Mouse (Mus musculus) myocyte (in vitro differentiated cells): ENCODE data around the gene Zfp184. TPM values are rescaled to one million over a fixed set of nuclear protein-coding genes. Genes with fewer than 3 reads are reported as not detected.

Experiments
- H3K27me3 ChIP-seq: one replicate; pipeline ENCODE4 v1.6.1; 2011; ENCODE audit not compliant: control insufficient read depth, insufficient read depth, insufficient read length
- H3K36me3 ChIP-seq: one replicate; pipeline ENCODE4 v1.6.1; 2011; ENCODE audit not compliant: control insufficient read depth, insufficient read depth
- H3K4me2 ChIP-seq: one replicate; pipeline ENCODE4 v1.6.1; 2011; ENCODE audit warnings: low read depth, control low read depth
- H3K4me3 ChIP-seq: one replicate; pipeline ENCODE4 v1.5.1; 2011; ENCODE audit warnings: mild to moderate bottlenecking, control low read depth, moderate library complexity
- H3K79me2 ChIP-seq: one replicate; pipeline ENCODE4 v1.6.1; 2011; ENCODE audit not compliant: control insufficient read depth, insufficient read depth
- H3ac ChIP-seq: one replicate; pipeline ENCODE4 v1.6.1; 2011; ENCODE audit not compliant: control insufficient read depth, insufficient read length
- CEBPB ChIP-seq: IDR thresholded peaks from 2 replicates; pipeline ENCODE4 v1.6.1; 2011; ENCODE audit warnings: mild to moderate bottlenecking, moderate library complexity; ENCODE audit not compliant: poor library complexity, insufficient read depth, severe bottlenecking
- E2F4 ChIP-seq: IDR thresholded peaks from one replicate; pipeline ENCODE4 v1.6.1; 2011; ENCODE audit warnings: mild to moderate bottlenecking, control low read depth, moderate library complexity; ENCODE audit not compliant: insufficient read depth
- MAX ChIP-seq: IDR thresholded peaks from one replicate; pipeline ENCODE4 v1.6.1; 2011; ENCODE audit warnings: low read depth, mild to moderate bottlenecking, control low read depth
- MYOD1 ChIP-seq, 3 experiments: IDR thresholded peaks; one replicate each; pipeline ENCODE4 v1.6.1; 2011; ENCODE audit warnings: control low read depth in 2 of 3, low read depth in 2 of 3, mild to moderate bottlenecking in 2 of 3, moderate library complexity in 1 of 3; ENCODE audit not compliant: insufficient read length in 2 of 3, control insufficient read depth in 1 of 3
- MYOG ChIP-seq, 3 experiments: IDR thresholded peaks; one replicate each; pipeline ENCODE4 v1.6.1; 2011; ENCODE audit warnings: control low read depth in 2 of 3, low read depth in 2 of 3, mild to moderate bottlenecking in 2 of 3; ENCODE audit not compliant: insufficient read length in 2 of 3, control insufficient read depth in 1 of 3, insufficient read depth in 1 of 3
- POLR2A ChIP-seq: IDR thresholded peaks from one replicate; pipeline ENCODE4 v1.6.1; 2011; ENCODE audit warnings: low read depth, mild to moderate bottlenecking, control low read depth, moderate library complexity; ENCODE audit not compliant: insufficient read length
- POLR2AphosphoS2 ChIP-seq: IDR thresholded peaks from one replicate; pipeline ENCODE4 v1.6.1; 2011; ENCODE audit warnings: low read depth, control low read depth; ENCODE audit not compliant: insufficient read length
- REST ChIP-seq: IDR thresholded peaks from one replicate; pipeline ENCODE4 v1.6.1; 2011; ENCODE audit warnings: mild to moderate bottlenecking, control low read depth, moderate library complexity; ENCODE audit not compliant: insufficient read depth, insufficient read length
- SRF ChIP-seq: IDR thresholded peaks from one replicate; pipeline ENCODE4 v1.6.1; 2011; ENCODE audit warnings: low read depth; ENCODE audit not compliant: control insufficient read depth, insufficient read length
- TCF12 ChIP-seq: IDR thresholded peaks from one replicate; pipeline ENCODE4 v1.6.1; 2011; ENCODE audit warnings: mild to moderate bottlenecking, control low read depth; ENCODE audit not compliant: poor library complexity, insufficient read depth, severe bottlenecking
- TCF3 ChIP-seq: IDR thresholded peaks from one replicate; pipeline ENCODE4 v1.6.1; 2011; ENCODE audit warnings: low read depth, control low read depth; ENCODE audit not compliant: insufficient read length
- USF1 ChIP-seq: IDR thresholded peaks from one replicate; pipeline ENCODE4 v1.6.1; 2011; ENCODE audit warnings: low read depth, mild to moderate bottlenecking, control low read depth, moderate library complexity
- polyA plus RNA-seq: library from polyadenylated mRNA; unstranded; fragments of >200 nt; fragmentation: generic; extraction: Trizol; gene quantifications from one replicate; pipeline ENCODE4 v1.2.1, GENCODE M21; 2012; ENCODE audit warnings: missing spikeins

The Zfp184 gene
- polyA plus RNA-seq, 1 experiment, result 0.89 TPM

GRCm38 (mm10) chr13:21980981-21981802 lies 36.3 kb downstream of the Zfp184 start, which contains the start of gene Pom121l2:
Gene Pom121l2, plus strand, starts transcription at chr13:21981194.
- TF ChIP-seq SRF (no peak), MAX (no peak), CEBPB (no peak), E2F4 (no peak), TCF3 (no peak), MYOD1 (IDR thresholded peaks at IDR 0.05; ENCODE audit: control insufficient read depth in 1 of 3, insufficient read length in 2 of 3, low read depth in 2 of 3) (no peak), USF1 (no peak), POLR2A (no peak), REST (no peak), POLR2AphosphoS2 (no peak), MYOG (IDR thresholded peaks at IDR 0.05; ENCODE audit: control insufficient read depth in 1 of 3, insufficient read depth in 1 of 3, insufficient read length in 2 of 3, low read depth in 2 of 3) (no peak)
- H3ac ChIP-seq, result no peak within 1 kb of the TSS

GRCm38 (mm10) chr13:21981803-21982193 lies 36.9 kb downstream of the Zfp184 start:
- TF ChIP-seq CEBPB (no peak), POLR2AphosphoS2 (no peak), TCF3 (no peak), SRF (no peak), TCF12 (no peak), MYOD1 (IDR thresholded peaks at IDR 0.05; ENCODE audit: control insufficient read depth in 1 of 3, insufficient read length in 2 of 3, low read depth in 2 of 3) (no peak), E2F4 (no peak), MAX (no peak), POLR2A (no peak), MYOG (IDR thresholded peaks at IDR 0.05; ENCODE audit: control insufficient read depth in 1 of 3, insufficient read depth in 1 of 3, insufficient read length in 2 of 3, low read depth in 2 of 3) (no peak), REST (no peak), USF1 (no peak)
- H3K4me2 ChIP-seq, result no peak overlapping the region
- H3K36me3 ChIP-seq, result no peaks in the 10 kb centered on the region
- no peaks in the 10 kb centered on the region for H3K79me2 ChIP-seq
- no peak overlapping the region for H3ac ChIP-seq
- H3K27me3 ChIP-seq, result peaks cover 21% of the 10 kb centered on the region
- H3K4me3 ChIP-seq, result no peak overlapping the region

More at GRCm38 (mm10) chr13:21980981-21981802, 36.3 kb downstream of the Zfp184 start, which contains the start of gene Pom121l2:
- Histone ChIP-seq H3K36me3 (no peaks in the 10 kb centered on the region), H3K79me2 (no peaks in the 10 kb centered on the region), H3K4me3 (no peak within 1 kb of the TSS), H3K27me3 (peaks cover 21% of the 10 kb centered on the region), H3K4me2 (no peak within 1 kb of the TSS)

GRCm38 (mm10) chr13:21984486-21984885 lies 39.6 kb downstream of the Zfp184 start:
- Histone ChIP-seq H3K4me2 (no peak overlapping the region), H3ac (no peak overlapping the region), H3K36me3 (no peaks in the 10 kb centered on the region), H3K4me3 (no peak overlapping the region), H3K27me3 (peaks cover 21% of the 10 kb centered on the region), H3K79me2 (no peaks in the 10 kb centered on the region)
- no peak for TF ChIP-seq CEBPB
- no peak for TF ChIP-seq POLR2A
- no peak for TF ChIP-seq MAX
- no peak for TF ChIP-seq USF1
- no peak for TF ChIP-seq REST
- TF ChIP-seq MYOG (IDR thresholded peaks at IDR 0.05; ENCODE audit: control insufficient read depth in 1 of 3, insufficient read depth in 1 of 3, insufficient read length in 2 of 3, low read depth in 2 of 3), result no peak
- TF ChIP-seq TCF3, result no peak
- TF ChIP-seq E2F4, result no peak
- TF ChIP-seq SRF, result no peak
- no peak for TF ChIP-seq TCF12
- no peak for TF ChIP-seq POLR2AphosphoS2
- TF ChIP-seq MYOD1 (IDR thresholded peaks at IDR 0.05; ENCODE audit: control insufficient read depth in 1 of 3, insufficient read length in 2 of 3, low read depth in 2 of 3), result no peak

GRCm38 (mm10) chr13:21992550-21992949 lies 47.7 kb downstream of the Zfp184 start:
- no peaks in the 10 kb centered on the region for H3K36me3 ChIP-seq
- no peak overlapping the region for H3ac ChIP-seq
- TF ChIP-seq MAX (no peak), POLR2A (no peak), TCF12 (no peak), TCF3 (no peak), MYOD1 (IDR thresholded peaks at IDR 0.05; ENCODE audit: control insufficient read depth in 1 of 3, insufficient read length in 2 of 3, low read depth in 2 of 3) (no peak)
- H3K79me2 ChIP-seq, result no peaks in the 10 kb centered on the region
- no peaks in the 10 kb centered on the region for H3K27me3 ChIP-seq
- no peak overlapping the region for H3K4me3 ChIP-seq
- H3K4me2 ChIP-seq, result no peak overlapping the region
